Mouse (Mus musculus) megakaryocyte-erythroid progenitor cell, adult 5-6 weeks (primary cell): Measurements from ENCODE around the gene Klhdc10. TPM values are rescaled to one million over a fixed set of nuclear protein-coding genes. Genes with fewer than 3 reads are reported as not detected.

Experiments used
- ATAC-seq: replicated peaks from 2 replicates; pipeline ENCODE4 v1.8.0; 2016; ENCODE audit warnings: mild to moderate bottlenecking, inconsistent platforms; ENCODE audit not compliant: severe bottlenecking, poor library complexity, low FRiP score, low TSS enrichment
- total RNA-seq, 2 experiments: library from RNA; stranded (forward) in 1 of 2; stranded (reverse) in 1 of 2; fragments of 200-1000, 215-1000 nt in 1 of 2; fragments of >200 nt in 1 of 2; fragmentation: Nextera tagmentation in 1 of 2; gene quantifications; 2 replicates each; pipeline ENCODE4 v1.2.3; 2014 to 2017

Klhdc10 gene
- total RNA-seq, 2 experiments from 2014 or later: 29.0 to 48.6 TPM

DNA sequence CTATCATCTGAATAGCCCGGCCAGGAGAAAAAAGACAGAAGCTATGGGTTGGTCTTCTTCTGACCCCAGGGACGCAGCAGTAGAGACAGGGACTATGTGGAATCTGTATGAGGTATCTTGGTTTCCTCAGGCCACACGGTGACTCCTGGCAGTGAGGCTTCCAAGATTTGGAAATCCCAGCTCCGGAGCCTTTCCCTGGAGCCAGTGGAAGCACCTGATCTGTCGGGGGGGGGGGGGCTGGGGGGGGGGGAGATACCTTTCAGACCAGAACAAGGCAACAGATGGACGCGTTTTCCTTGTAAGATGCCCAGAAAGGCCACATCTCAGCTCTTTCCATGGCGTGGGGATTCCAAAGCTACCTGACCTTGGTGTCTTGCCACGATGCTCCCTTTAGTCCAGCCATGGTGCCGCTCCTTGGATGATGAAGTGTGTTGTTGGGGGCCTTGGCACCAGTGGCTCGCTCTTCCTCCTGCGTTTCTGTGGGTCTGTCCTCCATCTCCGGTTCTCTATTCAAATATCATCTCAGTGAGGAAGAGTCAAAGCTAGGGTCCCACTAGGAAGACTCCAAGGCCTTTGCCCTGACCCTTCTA, 60.2 kb downstream of the Klhdc10 start:
- ATAC-seq: no peak

GRCm38 (mm10) chr6:30462822-30463221, 61.2 kb downstream of the Klhdc10 start:
- no peak for ATAC-seq

DNA sequence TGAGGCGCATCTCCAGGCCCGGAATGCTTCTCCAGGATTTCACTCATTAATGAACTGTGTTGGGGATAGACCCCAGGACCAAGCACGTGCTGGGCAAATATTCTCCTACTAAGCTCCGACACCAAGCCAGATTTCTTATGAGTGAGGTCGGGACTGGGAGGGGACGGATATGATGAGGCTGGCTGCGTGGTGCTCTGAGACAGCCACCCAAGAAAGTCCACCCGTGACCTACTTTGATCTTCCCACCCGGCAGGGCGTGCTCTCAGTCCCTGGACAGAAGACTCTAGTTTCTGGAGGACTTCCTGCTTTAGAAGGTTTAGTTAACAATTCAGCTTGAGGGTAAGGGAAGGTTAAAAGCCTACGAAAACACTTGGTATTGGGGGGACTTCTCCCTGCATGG, 63.9 kb downstream of the Klhdc10 start:
- ATAC-seq: no peak

- no peak for ATAC-seq
Measured at GRCm38 (mm10) chr6:30468058-30468457, 66.4 kb downstream of the Klhdc10 start.

GRCm38 (mm10) chr6:30468684-30469083, 67.0 kb downstream of the Klhdc10 start:
- no peak for ATAC-seq

DNA sequence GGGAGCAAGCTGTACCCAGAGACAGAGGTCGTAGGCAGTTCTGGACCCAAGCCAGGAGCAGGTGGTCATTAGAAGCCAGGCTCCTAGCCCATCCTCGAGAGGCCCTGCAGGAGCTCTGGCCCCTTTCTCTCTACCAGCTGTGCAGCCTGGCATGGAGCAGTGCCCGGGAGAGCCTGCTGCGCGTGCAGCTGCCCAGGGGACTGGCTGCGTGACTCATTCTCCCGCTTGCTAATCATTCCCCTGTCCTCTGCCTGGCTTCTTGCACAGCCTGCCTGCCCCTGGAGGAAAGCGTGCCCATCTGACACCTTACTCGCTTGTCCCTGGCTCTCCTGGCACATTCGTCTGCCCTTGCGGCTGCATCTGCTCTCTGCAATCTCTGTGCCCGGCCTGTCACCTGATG, 67.7 kb downstream of the Klhdc10 start:
- ATAC-seq: no peak

DNA sequence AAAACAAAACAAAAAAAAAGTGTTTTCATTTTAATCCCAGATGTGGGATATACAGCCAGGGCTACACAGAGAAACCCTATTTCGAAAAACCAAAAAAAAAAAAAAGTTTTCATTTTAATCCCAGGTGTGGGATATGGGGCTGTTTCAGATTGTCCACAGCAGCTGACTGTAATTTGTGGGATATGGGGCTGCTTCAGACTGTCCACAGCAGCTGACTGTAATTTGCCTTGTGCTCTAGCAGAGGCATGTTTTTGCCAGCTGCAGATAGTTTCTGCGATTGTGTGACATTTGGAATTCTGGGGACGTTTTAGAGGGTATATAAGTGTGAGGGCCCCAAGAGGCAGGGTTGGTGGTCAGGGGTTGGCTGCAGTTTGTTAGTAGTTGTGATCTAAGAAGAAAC, 70.0 kb downstream of the Klhdc10 start:
- no peak for ATAC-seq

DNA sequence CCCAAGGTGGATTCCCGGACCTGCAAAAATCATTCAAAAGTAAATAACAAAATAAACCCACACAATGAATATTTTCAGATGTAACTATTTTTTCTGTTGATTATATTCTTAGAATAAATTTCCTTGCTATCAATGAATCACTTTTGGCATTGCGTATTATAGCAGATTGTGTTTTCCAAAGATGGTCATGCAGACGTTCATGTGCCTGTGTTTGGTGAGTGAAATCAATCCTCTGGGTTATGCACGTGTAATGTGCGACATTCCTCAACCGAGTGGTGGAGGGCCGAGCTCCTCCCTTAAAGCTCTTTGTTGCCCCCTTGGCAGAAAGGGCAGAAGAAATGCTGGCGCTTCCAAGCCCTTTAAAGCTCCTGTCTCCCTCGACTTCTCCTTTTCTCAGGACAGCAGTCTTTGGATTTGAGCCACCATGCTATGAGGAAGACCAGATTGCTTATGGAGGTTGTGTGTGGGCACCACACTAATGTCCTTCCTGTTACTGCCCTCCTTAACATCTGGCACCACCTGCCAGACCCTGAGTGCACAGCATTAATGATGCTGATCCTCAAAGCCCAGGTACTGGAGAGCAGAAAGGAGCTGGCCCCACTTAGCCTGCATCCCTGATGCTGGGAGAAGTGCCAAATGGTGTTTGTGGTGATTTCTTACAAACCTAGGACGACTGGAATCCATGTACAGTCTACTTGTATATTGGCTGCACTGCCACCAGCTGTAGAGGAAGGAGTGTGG, 74.5 kb downstream of the Klhdc10 start:
- no peak for ATAC-seq

GRCm38 (mm10) chr6:30477210-30477714, 75.6 kb downstream of the Klhdc10 start:
- no peak for ATAC-seq

GRCm38 (mm10) chr6:30477784-30478183, 76.1 kb downstream of the Klhdc10 start:
- ATAC-seq: no peak

- ATAC-seq: no peak
Measured at GRCm38 (mm10) chr6:30479418-30479817, 77.8 kb downstream of the Klhdc10 start.

- ATAC-seq: no peak
Measured at GRCm38 (mm10) chr6:30482908-30483307, 81.2 kb downstream of the Klhdc10 start.

DNA sequence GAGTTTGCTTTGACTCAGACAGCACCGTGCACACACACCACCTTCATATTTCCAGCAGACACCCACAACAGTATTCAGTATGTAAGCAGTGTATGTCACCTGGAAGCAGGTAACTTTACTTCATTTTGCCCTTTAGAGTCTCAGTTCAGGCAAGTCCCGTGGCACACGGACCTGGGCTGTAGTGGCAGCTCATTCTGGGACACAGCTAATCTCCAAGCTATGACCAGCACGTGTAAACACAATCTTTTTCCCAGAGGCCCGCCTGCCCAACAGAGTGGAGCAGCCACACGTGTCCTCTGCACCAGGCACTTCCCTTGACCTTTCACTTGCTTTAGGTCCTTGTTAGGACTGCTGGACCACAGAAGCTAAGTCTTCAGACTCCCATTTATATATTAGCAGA, 84.8 kb downstream of the Klhdc10 start:
- ATAC-seq: no peak

DNA sequence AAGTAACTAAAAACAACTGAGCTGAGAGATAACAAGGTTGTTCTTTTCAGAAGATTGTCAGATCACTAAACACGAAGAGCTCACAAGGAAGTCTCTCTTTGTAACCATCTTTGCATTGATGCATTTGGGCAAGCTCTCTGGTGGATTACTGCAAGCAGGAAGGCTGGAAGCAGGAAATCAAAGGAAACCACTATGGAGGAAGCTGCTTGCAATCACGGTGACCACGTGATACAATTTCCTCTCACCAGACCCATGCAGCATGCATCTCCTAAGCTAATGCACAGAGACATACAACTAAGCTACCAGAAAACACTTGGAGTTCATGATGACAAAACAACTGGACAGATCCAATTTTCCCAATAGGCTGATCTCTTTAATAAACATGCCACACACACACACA, 97.4 kb downstream of the Klhdc10 start:
- ATAC-seq: no peak

Other genes starting within 250 kb of the Klhdc10 start
- gene Ube2h, start 97.3 kb upstream of the Klhdc10 start, total RNA-seq (2014; fragmentation: Nextera tagmentation): 6.0 and 8.5 TPM in 2 replicates
- 8.7 and 8.9 TPM in 2 replicates for gene Ube2h, start 97.3 kb upstream of the Klhdc10 start, total RNA-seq (2017)
- gene Zc3hc1, start 10.8 kb upstream of the Klhdc10 start, total RNA-seq (2014; fragmentation: Nextera tagmentation): 28.3 and 46.1 TPM in 2 replicates
- gene Zc3hc1, start 10.8 kb upstream of the Klhdc10 start, total RNA-seq (2017): 41.6 and 50.0 TPM in 2 replicates
- gene Tmem209, start 107.9 kb downstream of the Klhdc10 start, total RNA-seq (2014; fragmentation: Nextera tagmentation): 51.7 and 62.6 TPM in 2 replicates
- 35.8 and 46.2 TPM in 2 replicates for gene Tmem209, start 107.9 kb downstream of the Klhdc10 start, total RNA-seq (2017)
- gene Ssmem1, start 108.0 kb downstream of the Klhdc10 start, total RNA-seq (2014; fragmentation: Nextera tagmentation): not detected in 2 replicates
- not detected in 2 replicates for gene Ssmem1, start 108.0 kb downstream of the Klhdc10 start, total RNA-seq (2017)
- not detected in 2 replicates for gene Cpa2, start 139.7 kb downstream of the Klhdc10 start, total RNA-seq (2014; fragmentation: Nextera tagmentation)
- gene Cpa2, start 139.7 kb downstream of the Klhdc10 start, total RNA-seq (2017): not detected in 2 replicates
- not detected in 2 replicates for gene Cpa4, start 166.5 kb downstream of the Klhdc10 start, total RNA-seq (2014; fragmentation: Nextera tagmentation)
- gene Cpa4, start 166.5 kb downstream of the Klhdc10 start, total RNA-seq (2017): not detected in 2 replicates
- gene Cpa5, start 209.1 kb downstream of the Klhdc10 start, total RNA-seq (2014; fragmentation: Nextera tagmentation): not detected in 2 replicates
- not detected in 2 replicates for gene Cpa5, start 209.1 kb downstream of the Klhdc10 start, total RNA-seq (2017)
- gene Cpa1, start 237.3 kb downstream of the Klhdc10 start, total RNA-seq (2014; fragmentation: Nextera tagmentation): not detected in 2 replicates
- gene Cpa1, start 237.3 kb downstream of the Klhdc10 start, total RNA-seq (2017): not detected in 2 replicates